Mouse (Mus musculus): ENCODE results near the gene Erc2.

The Erc2 gene

GRCm38 (mm10) chr14:27973701-27974100 lies 351.5 kb downstream of the Erc2 start:
- DNase-seq = no peak

- no peak for DNase-seq
Measured at GRCm38 (mm10) chr14:27975661-27976060, 353.4 kb downstream of the Erc2 start.

GRCm38 (mm10) chr14:27984758-27985157 lies 362.5 kb downstream of the Erc2 start:
- DNase-seq = no peak

- DNase-seq = no peak
Measured at GRCm38 (mm10) chr14:27985201-27985600, 363.0 kb downstream of the Erc2 start.

- no peak for DNase-seq
Measured at GRCm38 (mm10) chr14:27987422-27987821, 365.2 kb downstream of the Erc2 start.

GRCm38 (mm10) chr14:27998551-27998950 lies 376.3 kb downstream of the Erc2 start:
- no peak for DNase-seq

GRCm38 (mm10) chr14:28004023-28004422 lies 381.8 kb downstream of the Erc2 start:
- peak; percentile 13 for DNase-seq

- no peak for DNase-seq
Measured at GRCm38 (mm10) chr14:28010536-28011280, 388.5 kb downstream of the Erc2 start.

- DNase-seq = no peak
Measured at GRCm38 (mm10) chr14:28023199-28023598, 401.0 kb downstream of the Erc2 start.

GRCm38 (mm10) chr14:28030870-28031269 lies 408.6 kb downstream of the Erc2 start:
- no peak for DNase-seq

GRCm38 (mm10) chr14:28035013-28035412 lies 412.8 kb downstream of the Erc2 start:
- no peak for DNase-seq

- DNase-seq = no peak
Measured at GRCm38 (mm10) chr14:28043095-28043494, 420.9 kb downstream of the Erc2 start.

- DNase-seq = no peak
Measured at GRCm38 (mm10) chr14:28051646-28052045, 429.4 kb downstream of the Erc2 start.

GRCm38 (mm10) chr14:28057159-28057884 lies 435.1 kb downstream of the Erc2 start:
- DNase-seq = peak; percentile 52

- DNase-seq = peak; percentile 22
Measured at GRCm38 (mm10) chr14:28057885-28058860, 435.9 kb downstream of the Erc2 start.

- no peak for DNase-seq
Measured at GRCm38 (mm10) chr14:28060891-28061290, 438.7 kb downstream of the Erc2 start.

- no peak for DNase-seq
Measured at GRCm38 (mm10) chr14:28061649-28062375, 439.6 kb downstream of the Erc2 start.

GRCm38 (mm10) chr14:28068021-28068420 lies 445.8 kb downstream of the Erc2 start:
- DNase-seq = no peak

- no peak for DNase-seq
Measured at GRCm38 (mm10) chr14:28069826-28070225, 447.6 kb downstream of the Erc2 start.

- DNase-seq = peak; percentile 32
Measured at GRCm38 (mm10) chr14:28072561-28072960, 450.3 kb downstream of the Erc2 start.

- DNase-seq = peak; percentile 32
Measured at GRCm38 (mm10) chr14:28089636-28090443, 467.6 kb downstream of the Erc2 start.
